Mouse (Mus musculus) ovary, adult 2 months (tissue): ENCODE measurements around the gene Tcaf2. TPM values are rescaled to one million over a fixed set of nuclear protein-coding genes. Genes with fewer than 3 reads are reported as not detected.

Experiments
- polyA plus RNA-seq: library from polyadenylated mRNA; depleted of rRNA; stranded (reverse); fragments of >200 nt; gene quantifications from 2 replicates; pipeline ENCODE4 v1.2.3, GENCODE M21; 2012; rRNA removed

The Tcaf2 gene
- polyA plus RNA-seq: 3.1 and 3.4 TPM in 2 replicates

DNA sequence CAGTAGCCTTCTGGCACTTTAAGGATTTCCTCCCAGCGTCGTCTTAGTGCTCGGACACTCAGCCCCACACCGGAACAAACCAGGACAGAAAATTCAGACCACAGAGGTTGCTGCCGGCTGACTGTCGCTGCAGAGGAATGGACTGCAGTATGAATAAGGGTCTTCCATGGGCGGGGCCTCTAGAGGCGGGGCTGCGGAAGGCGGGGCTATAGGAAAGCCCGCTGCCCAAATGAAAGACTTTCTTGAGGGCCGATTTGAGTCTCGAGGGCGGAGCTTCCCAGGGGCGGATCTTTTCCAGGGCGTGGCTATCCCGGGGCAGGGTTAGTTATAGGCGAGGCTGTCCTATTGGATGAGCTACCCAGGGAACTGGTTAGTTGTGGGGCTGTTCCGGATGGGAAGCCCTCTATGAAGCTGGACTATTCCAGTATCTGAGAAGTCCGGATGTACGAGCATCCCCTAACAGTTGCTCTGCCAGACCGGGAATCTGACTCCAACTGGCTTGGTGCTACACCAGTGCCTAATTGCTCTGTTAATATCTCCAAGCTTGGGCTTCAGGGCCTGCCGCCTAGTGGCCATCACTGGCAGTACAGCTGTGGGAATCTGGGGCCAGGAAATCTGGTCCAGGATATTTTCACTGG is at the start of gene Tcaf2:
Gene Tcaf2 (minus strand): TSS at position 343 of the 638 bp plus-strand sequence.

DNA sequence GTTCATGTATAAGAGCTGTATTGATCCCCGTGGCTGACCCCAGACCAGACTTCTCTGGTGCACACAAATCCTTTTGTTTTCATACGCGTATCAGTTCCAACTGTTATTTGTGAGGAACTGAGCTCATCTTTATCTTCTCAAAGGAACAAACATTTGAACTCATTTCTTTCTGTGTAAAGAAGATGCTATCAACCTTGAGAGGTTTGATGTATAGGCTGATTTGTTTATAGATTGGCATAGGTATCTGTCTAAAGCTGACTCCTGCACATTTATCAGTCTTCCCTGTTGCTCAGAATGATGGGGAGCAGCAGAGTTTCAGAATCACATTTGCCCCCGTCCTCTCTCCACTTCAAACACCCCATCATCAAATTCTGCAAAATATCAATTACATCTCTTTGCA is 47.5 kb downstream of the Tcaf2 start, which contains the start of gene Tcaf3:
Gene Tcaf3 (minus strand): TSS at position 101 of the 400 bp plus-strand sequence.

Other genes starting within 250 kb of the Tcaf2 start
- gene Tas2r143, start 245.0 kb downstream of the Tcaf2 start, polyA plus RNA-seq: 0.33 TPM in 1 of 2 replicates, not detected in the other
- gene Tas2r135, start 239.8 kb downstream of the Tcaf2 start, polyA plus RNA-seq: not detected in 2 replicates
- gene Tas2r126, start 210.7 kb downstream of the Tcaf2 start, polyA plus RNA-seq: not detected in 2 replicates
- gene Olfr458, start 180.1 kb downstream of the Tcaf2 start, polyA plus RNA-seq: not detected in 2 replicates
- gene Olfr457, start 168.9 kb downstream of the Tcaf2 start, polyA plus RNA-seq: not detected in 2 replicates
- gene Olfr456, start 158.0 kb downstream of the Tcaf2 start, polyA plus RNA-seq: not detected in 2 replicates
- not detected in 2 replicates for gene Olfr455, start 97.7 kb downstream of the Tcaf2 start, polyA plus RNA-seq
- not detected in 2 replicates for gene Tcaf3, start 47.6 kb downstream of the Tcaf2 start, polyA plus RNA-seq
- 84.3 and 86.2 TPM in 2 replicates for gene Tcaf1, start 64.8 kb upstream of the Tcaf2 start, polyA plus RNA-seq
- not detected in 2 replicates for gene Olfr453, start 94.1 kb upstream of the Tcaf2 start, polyA plus RNA-seq
- not detected in 2 replicates for gene Olfr38, start 111.2 kb upstream of the Tcaf2 start, polyA plus RNA-seq
- gene Olfr452, start 139.8 kb upstream of the Tcaf2 start, polyA plus RNA-seq: not detected in 2 replicates
- gene Olfr450, start 166.7 kb upstream of the Tcaf2 start, polyA plus RNA-seq: not detected in 2 replicates
- gene Olfr449, start 189.1 kb upstream of the Tcaf2 start, polyA plus RNA-seq: not detected in 2 replicates
- gene Olfr448, start 245.2 kb upstream of the Tcaf2 start, polyA plus RNA-seq: not detected in 2 replicates